Mouse (Mus musculus): Measurements from ENCODE around the gene Cops9.

DNA sequence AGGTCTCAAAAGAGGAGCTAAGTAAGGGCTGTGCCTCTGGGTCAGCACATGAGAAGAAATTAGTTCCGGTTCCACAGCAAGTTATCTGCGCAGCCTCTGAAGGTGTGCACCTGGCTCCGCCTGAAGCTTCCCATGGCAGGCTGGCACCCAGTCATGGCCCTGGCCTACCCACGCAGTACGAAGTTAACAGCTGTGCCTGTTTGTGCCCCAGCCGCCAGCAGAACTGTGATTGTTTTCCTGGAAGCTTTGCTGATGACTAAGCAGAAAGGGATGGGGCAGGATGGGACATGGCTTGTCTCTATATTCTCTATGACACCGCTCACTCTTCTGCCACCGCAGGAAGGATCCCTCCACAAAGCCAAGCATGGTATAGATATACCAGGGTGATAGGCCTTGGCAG, 41.4 kb upstream of the Cops9 start:
- TF ChIP-seq CTCF (IDR thresholded peaks at IDR 0.05; ENCODE audit: control insufficient read depth, insufficient read depth, insufficient replicate concordance, low read depth, low read length) = no peak
- no peak for TF ChIP-seq POLR2A (IDR thresholded peaks at IDR 0.05; ENCODE audit: control insufficient read depth, low read depth, low read length)
